Mouse (Mus musculus) mesoderm, embryonic 11.5 days (tissue): ENCODE measurements around the gene Fam78b.

ENCODE experiments used
- DNase-seq: peaks from one replicate; pipeline ENCODE4 v3.0.0-alpha.2; 2012; ENCODE audit warnings: low read depth, low spot score

The Fam78b gene

DNA sequence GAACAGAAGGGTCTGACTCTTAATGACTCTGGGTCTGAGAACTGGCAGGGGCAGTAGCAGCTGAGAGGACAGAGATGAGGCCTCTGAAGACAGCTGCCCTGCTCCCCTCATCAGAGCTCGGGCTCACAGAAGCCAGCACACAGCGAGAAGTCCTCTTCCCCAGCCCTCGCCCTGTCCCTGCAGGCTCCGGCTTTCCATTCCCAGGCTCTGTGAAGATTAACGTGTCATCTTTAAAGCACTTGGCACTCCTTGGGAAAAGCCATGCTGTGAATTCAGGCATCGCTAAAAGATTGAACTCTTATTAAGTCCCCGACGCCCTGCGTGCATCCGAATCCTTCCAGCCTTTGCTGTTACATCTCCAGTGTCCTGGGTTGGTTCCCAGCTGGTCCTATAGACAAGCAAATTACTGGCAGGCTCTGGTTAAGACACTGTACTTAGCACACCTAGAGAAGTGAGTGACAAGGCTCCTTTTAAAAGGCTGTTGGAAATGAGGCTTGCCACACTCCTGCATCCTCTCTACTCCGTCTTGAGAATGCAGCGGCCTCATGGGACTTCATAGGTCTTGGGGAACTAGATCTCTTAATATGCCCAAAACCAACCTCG is 30.9 kb downstream of the Fam78b start:
- DNase-seq = no peak

DNA sequence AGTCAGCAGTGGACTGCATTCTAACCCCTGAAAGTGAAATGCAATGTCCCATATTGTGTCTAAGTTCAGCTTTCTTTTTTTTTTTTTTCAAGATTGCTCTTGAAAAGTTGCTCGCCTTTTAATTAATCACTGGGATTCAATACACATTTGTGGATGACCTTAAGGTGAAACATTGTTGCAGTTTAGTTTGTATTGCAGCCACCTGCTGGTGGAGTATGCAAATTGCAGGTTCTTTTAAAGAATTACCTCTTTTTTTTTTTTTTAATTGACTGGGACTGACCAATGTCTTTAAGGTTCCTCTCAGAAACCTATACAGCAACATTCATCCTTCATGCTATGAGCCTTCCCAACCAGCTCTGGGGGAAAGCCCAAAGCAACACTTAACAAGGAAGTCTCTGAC is 33.2 kb downstream of the Fam78b start:
- DNase-seq = no peak

DNA sequence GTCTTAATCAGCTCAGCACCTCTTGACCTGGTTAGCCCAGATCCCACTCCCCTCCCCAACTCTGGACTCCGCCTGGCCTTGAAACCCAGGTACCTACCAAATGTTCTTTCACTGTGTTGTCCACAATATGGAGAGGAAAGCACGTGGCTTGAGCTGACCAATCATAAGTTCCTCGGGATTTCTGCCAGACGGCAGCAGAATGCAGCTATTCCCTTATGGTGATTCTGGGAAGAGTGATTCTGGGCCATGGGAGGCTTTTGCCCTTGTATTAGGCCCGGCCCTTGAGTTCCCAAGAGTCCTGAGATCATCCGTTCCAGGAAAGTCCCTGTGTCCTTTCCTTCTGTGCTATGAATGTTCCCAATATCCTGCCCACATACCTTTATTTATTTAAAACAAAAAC is 41.3 kb downstream of the Fam78b start:
- no peak for DNase-seq

- no peak for DNase-seq
Measured at GRCm38 (mm10) chr1:167046169-167046927, 45.1 kb downstream of the Fam78b start.

DNA sequence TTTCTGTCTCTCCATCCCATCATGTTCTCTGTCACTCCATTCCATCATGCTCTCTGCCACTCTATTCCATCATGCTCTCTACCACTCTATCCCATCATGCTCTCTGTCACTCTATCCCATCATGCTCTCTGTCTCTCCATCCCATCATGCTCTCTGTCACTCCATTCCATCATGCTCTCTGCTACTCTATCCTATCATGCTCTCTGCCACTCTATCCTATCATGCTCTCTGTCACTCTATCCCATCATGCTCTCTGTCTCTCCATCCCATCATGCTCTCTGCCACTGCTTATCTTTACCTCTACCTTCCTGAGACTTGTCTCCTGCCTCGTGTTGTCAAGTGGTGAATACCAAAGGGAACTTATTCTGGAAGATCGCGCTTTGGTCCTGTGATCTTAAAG is 49.6 kb downstream of the Fam78b start:
- DNase-seq = no peak

DNA sequence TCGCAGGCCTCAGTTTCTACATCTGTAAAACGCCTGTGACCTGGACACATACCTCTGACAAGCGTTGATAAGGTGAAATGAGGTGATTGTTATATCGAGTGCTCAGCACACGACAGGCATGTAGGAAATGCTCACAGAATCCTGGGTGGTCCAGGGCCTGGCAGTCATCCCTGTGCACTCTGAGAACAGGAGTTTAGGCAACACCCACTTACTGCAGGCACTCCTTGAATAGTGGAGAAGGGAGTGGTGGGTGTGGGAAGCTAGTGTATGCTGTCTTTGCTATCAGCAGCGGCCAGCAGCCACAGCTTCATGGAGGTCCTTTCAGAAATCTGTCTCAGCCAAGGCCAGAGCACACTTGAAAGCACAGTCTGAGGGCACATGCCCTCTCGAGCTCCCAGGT is 52.8 kb downstream of the Fam78b start:
- DNase-seq = no peak

- no peak for DNase-seq
Measured at GRCm38 (mm10) chr1:167057543-167057942, 56.3 kb downstream of the Fam78b start.

GRCm38 (mm10) chr1:167059550-167060285 is 58.5 kb downstream of the Fam78b start:
- DNase-seq = no peak

GRCm38 (mm10) chr1:167063971-167064370 is 62.8 kb downstream of the Fam78b start:
- no peak for DNase-seq

DNA sequence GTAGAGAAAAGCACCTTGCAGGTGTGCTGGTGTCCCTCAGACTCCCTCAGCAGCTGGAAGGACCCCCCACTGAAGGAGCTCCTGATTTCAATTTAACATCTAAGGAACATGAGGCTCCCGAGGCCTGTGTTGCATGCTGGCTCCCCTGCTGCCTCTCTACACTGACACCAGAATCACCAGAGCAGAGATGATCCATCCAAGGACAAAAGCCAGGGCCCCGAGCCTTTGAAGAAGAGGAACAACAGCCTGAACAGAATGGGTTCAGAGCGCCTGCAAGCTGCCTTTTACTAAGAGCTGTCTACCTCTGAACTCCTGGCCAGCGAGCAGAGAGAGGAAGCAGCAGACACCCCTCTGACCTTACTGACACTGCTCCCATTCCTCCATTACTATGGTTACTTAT is 64.3 kb downstream of the Fam78b start:
- no peak for DNase-seq

GRCm38 (mm10) chr1:167065986-167066385 is 64.8 kb downstream of the Fam78b start:
- DNase-seq = no peak

GRCm38 (mm10) chr1:167066933-167067341 is 65.7 kb downstream of the Fam78b start:
- no peak for DNase-seq

GRCm38 (mm10) chr1:167069741-167070140 is 68.5 kb downstream of the Fam78b start:
- no peak for DNase-seq

GRCm38 (mm10) chr1:167070306-167070705 is 69.1 kb downstream of the Fam78b start:
- no peak for DNase-seq

GRCm38 (mm10) chr1:167075726-167076125 is 74.5 kb downstream of the Fam78b start:
- no peak for DNase-seq

DNA sequence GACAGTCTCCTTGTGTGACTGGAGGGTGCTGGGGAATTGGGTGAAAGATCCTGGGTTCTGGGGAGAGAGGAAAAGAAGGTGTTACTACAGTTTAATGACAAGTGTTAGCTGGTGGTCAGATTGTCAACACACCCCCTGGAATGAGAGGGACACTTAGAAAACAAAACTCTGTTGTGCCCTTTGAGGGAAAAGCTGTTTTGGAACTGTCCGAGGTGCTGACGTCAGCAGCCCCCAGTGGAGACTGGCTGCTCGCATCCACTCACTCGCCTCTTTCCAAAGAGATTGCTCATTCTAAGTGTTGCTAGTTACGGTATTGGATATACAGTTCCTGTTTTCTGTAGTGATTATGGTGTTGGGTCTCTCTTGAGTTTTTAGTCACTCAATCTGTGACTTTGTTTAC is 78.3 kb downstream of the Fam78b start:
- peak; percentile 58 for DNase-seq

GRCm38 (mm10) chr1:167081946-167082345 is 80.7 kb downstream of the Fam78b start:
- no peak for DNase-seq

DNA sequence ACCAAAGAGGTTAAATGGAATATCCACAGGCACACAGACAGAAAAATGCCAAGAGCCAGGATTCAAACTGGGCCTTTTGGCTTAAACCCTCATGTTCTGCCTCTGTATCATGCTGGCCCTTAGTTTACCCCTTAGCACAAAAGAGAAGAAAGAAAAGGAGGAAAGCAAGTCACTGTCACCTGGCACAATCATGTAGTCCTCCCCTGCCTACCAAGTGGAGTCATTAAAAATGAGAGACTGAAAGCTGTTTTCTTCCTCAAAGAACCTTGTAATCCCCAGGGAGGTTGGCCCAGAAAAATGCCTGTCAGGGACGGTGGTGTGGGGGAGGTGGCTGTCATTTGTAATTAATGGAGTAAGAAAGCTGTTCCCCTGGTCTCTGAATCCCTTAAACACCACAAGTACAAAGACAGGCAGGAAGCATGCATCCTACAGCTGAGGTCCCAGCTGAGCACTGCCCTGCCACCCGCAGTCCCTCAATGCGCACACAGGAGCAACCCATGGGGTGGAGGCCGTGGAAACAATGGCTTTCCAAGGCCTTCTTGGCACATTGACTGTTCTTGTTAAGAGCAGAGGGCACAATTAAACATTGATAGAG is 81.4 kb downstream of the Fam78b start:
- peak; percentile 72 for DNase-seq

DNA sequence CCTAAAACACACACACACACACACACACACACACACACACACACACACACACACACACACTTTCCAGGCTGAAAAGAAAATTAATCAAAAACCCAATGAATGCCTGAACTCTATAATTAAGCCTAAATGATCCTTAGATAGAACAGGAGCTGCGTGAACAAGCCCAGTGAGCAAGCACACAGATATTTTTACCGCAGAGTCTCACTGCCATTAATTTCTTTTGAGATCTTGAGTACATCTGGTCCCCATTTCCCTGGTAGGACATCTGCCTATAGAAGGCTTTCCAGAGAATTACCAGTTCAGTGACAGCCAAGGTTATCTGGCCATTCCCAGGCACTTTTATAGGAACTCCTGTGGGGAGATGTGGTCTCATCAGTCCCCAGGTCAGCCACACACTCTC is 82.0 kb downstream of the Fam78b start:
- no peak for DNase-seq

DNA sequence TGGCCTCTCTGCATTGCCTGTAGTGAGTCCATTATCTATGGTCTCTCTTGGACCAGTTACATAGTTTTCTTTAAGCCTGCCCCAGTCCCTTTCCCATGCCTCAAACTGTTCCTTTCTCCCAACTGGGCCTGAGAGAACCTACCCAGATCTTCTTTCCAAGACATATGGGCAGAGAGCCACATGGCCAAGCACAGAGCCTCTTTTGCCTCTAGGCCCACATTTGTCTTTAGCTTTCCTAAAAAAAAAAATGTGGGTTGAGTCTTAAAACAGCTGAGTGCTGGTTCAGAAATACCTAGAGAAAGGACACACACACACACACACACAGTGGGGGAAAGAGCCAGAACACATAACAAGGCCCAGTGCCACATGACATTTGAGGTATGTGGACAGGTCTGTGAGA is 83.1 kb downstream of the Fam78b start:
- DNase-seq = no peak

DNA sequence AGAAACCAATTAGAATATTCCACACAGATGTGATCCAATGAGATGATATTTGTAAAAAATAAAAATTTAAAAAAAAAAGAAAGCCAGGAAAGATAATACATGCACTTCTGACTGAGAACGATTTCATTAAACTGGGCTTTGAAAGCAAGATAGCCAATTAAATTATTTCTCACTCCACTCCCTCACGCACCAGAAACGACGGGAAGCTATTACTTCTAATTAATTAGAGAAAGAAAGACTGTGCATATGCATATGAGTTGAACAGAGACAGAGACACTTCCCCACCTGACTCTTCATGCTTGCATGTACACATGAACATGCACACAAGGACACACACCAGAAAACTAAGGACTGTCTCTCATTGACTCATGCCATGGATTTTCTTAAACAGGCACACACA is 84.2 kb downstream of the Fam78b start:
- no peak for DNase-seq

GRCm38 (mm10) chr1:167090466-167090865 is 89.2 kb downstream of the Fam78b start:
- DNase-seq = no peak
